Mouse (Mus musculus) bone marrow, adult 2 months (tissue): ENCODE data around the gene Vars.

Source experiments
- CTCF ChIP-seq: fragments of 200-500 bp; IDR thresholded peaks from 2 replicates; pipeline ENCODE4 v1.5.1; 2011; ENCODE audit warnings: low read length, control low read depth; ENCODE audit not compliant: control insufficient read depth, insufficient read depth
- POLR2A ChIP-seq: fragments of 200-500 bp; IDR thresholded peaks from 2 replicates; pipeline ENCODE4 v1.6.1; 2011; ENCODE audit warnings: low read depth, mild to moderate bottlenecking, control low read depth, low read length, borderline replicate concordance; ENCODE audit not compliant: control insufficient read depth

GRCm38 (mm10) chr17:35026206-35026605 is 25.4 kb downstream of the Vars start:
- TF ChIP-seq POLR2A (no peak), CTCF (no peak)
